Mouse (Mus musculus) mesoderm, embryonic 11.5 days (tissue): Measurements from ENCODE around the gene Ift52.
"Not testable (repeated sequence)": the region's sequence is repeated elsewhere in the genome, so short reads cannot be mapped to it uniquely, and the experiment has no call there.

Source experiments
- DNase-seq: peaks from one replicate; pipeline ENCODE4 v3.0.0-alpha.2; 2012; ENCODE audit warnings: low read depth, low spot score

Gene Ift52

GRCm38 (mm10) chr2:163031289-163031688 lies 14.1 kb downstream of the Ift52 start:
- no peak for DNase-seq

- DNase-seq, result no peak
Observed at GRCm38 (mm10) chr2:163031757-163032156, 14.6 kb downstream of the Ift52 start.

GRCm38 (mm10) chr2:163032622-163033021 lies 15.5 kb downstream of the Ift52 start:
- no peak for DNase-seq

- no peak for DNase-seq
Observed at GRCm38 (mm10) chr2:163039940-163040339, 22.8 kb downstream of the Ift52 start.

- DNase-seq, result peak; percentile 59
Observed at GRCm38 (mm10) chr2:163048125-163048524, 31.0 kb downstream of the Ift52 start.

- no peak for DNase-seq
Observed at GRCm38 (mm10) chr2:163049116-163049515, 32.0 kb downstream of the Ift52 start.

- no peak for DNase-seq
Observed at GRCm38 (mm10) chr2:163051691-163052090, 34.5 kb downstream of the Ift52 start.

GRCm38 (mm10) chr2:163052101-163052500 lies 34.9 kb downstream of the Ift52 start:
- no peak for DNase-seq

GRCm38 (mm10) chr2:163052826-163053225 lies 35.7 kb downstream of the Ift52 start:
- no peak for DNase-seq

- peak; percentile 97 for DNase-seq
Observed at GRCm38 (mm10) chr2:163054335-163054840, 37.2 kb downstream of the Ift52 start, which contains the start of gene Mybl2. Mybl2 (plus strand) TSS chr2:163054687.

- DNase-seq, result peak; percentile 46
Observed at GRCm38 (mm10) chr2:163054891-163055494, 37.8 kb downstream of the Ift52 start.

- DNase-seq, result no peak
Observed at GRCm38 (mm10) chr2:163055715-163056114, 38.6 kb downstream of the Ift52 start.

GRCm38 (mm10) chr2:163056584-163056983 lies 39.4 kb downstream of the Ift52 start:
- no peak for DNase-seq

GRCm38 (mm10) chr2:163058981-163059380 lies 41.8 kb downstream of the Ift52 start:
- DNase-seq, result not testable (repeated sequence)

- DNase-seq, result no peak
Observed at GRCm38 (mm10) chr2:163060630-163061029, 43.5 kb downstream of the Ift52 start.

GRCm38 (mm10) chr2:163061203-163062118 lies 44.3 kb downstream of the Ift52 start:
- no peak for DNase-seq

GRCm38 (mm10) chr2:163062119-163062508 lies 45.0 kb downstream of the Ift52 start:
- DNase-seq, result no peak

GRCm38 (mm10) chr2:163066326-163066725 lies 49.2 kb downstream of the Ift52 start:
- no peak for DNase-seq

GRCm38 (mm10) chr2:163067233-163067632 lies 50.1 kb downstream of the Ift52 start:
- no peak for DNase-seq

GRCm38 (mm10) chr2:163070213-163070612 lies 53.1 kb downstream of the Ift52 start:
- no peak for DNase-seq

GRCm38 (mm10) chr2:163071590-163071989 lies 54.4 kb downstream of the Ift52 start:
- DNase-seq, result no peak

GRCm38 (mm10) chr2:163073023-163073757 lies 56.0 kb downstream of the Ift52 start:
- DNase-seq, result no peak
